17 mouse cellular contexts compared by ENCODE assay signal in genomic region chr7:143062704-143063103, GRCm38 (mm10). TPM values are rescaled to one million over a fixed set of nuclear protein-coding genes. Genes with fewer than 3 reads are reported as not detected.
DNase-seq lines count a peak whose midpoint lies in the region; ATAC-seq and TF ChIP-seq lines count a peak whose summit lies in the region.
"Had no signal": no experiment of that assay in that cellular context is flagged by ENCODE, and none has a peak within 500 bp of the region (broad histone marks: within the 10 kb centered on the region; RNA-seq: fewer than 3 reads in every experiment).

No protein-coding gene starts in this region.

- H3K27me3 ChIP-seq in embryonic facial prominence, embryonic 14.5 days (replicated peaks; ENCODE audit: control insufficient read depth, insufficient read depth, low read length): no peaks in the 10 kb centered on the region
- H3K27me3 ChIP-seq in embryonic facial prominence, embryonic 10.5 days (replicated peaks; ENCODE audit: low read depth, poor library complexity, severe bottlenecking): no peaks in the 10 kb centered on the region
- H3K27me3 ChIP-seq in kidney, adult 2 months (replicated peaks; ENCODE audit: control insufficient read depth, insufficient read depth, low read length): no peaks in the 10 kb centered on the region
- H3K27me3 ChIP-seq in kidney, embryonic 15.5 days: no peaks in the 10 kb centered on the region
- no peaks in the 10 kb centered on the region for H3K27me3 ChIP-seq in intestine, postnatal 0 days (replicated peaks; ENCODE audit: control insufficient read depth, insufficient read depth, low read length)
- H3K27me3 ChIP-seq: lung, embryonic 15.5 days had no signal

- TF ChIP-seq POLR2A in kidney, adult 2 months (IDR thresholded peaks at IDR 0.05; ENCODE audit: low read depth, low read length): no peak

- 100% methylated on average over 1 of the region's 2 CpGs for WGBS in embryonic facial prominence, embryonic 14.5 days
- WGBS in embryonic facial prominence, embryonic 10.5 days: 93% methylated on average over 2 of the region's 2 CpGs
- WGBS in kidney, adult 2 months: 62% methylated on average over 2 of the region's 2 CpGs
- WGBS in kidney, embryonic 15.5 days: 81% methylated on average over 2 of the region's 2 CpGs
- WGBS in intestine, postnatal 0 days: 47% methylated on average over 2 of the region's 2 CpGs

- no peak overlapping the region for H3K9ac ChIP-seq in embryonic facial prominence, embryonic 14.5 days (ENCODE audit: low read depth, low read length)
- H3K9ac ChIP-seq in kidney, embryonic 15.5 days: no peak overlapping the region
- H3K9ac ChIP-seq in intestine, postnatal 0 days (ENCODE audit: low read depth, low read length): no peak overlapping the region
- H3K9ac ChIP-seq: lung, embryonic 15.5 days had no signal

- H3K36me3 ChIP-seq in embryonic facial prominence, embryonic 14.5 days (ENCODE audit: control insufficient read depth, insufficient read depth, low read length): peaks cover 68% of the 10 kb centered on the region
- H3K36me3 ChIP-seq in embryonic facial prominence, embryonic 10.5 days (replicated peaks): peaks cover 98% of the 10 kb centered on the region
- H3K36me3 ChIP-seq in kidney, adult 2 months (ENCODE audit: control insufficient read depth, insufficient read depth, low read length): peaks cover 3% of the 10 kb centered on the region
- peaks cover 76% of the 10 kb centered on the region for H3K36me3 ChIP-seq in kidney, embryonic 15.5 days
- H3K36me3 ChIP-seq in intestine, postnatal 0 days (ENCODE audit: control insufficient read depth, insufficient read depth): peaks cover 46% of the 10 kb centered on the region

- H3K4me1 ChIP-seq in embryonic facial prominence, embryonic 14.5 days (ENCODE audit: control insufficient read depth, insufficient read depth, low read length): peaks cover 15% of the 10 kb centered on the region; the same call in 1 of the 2 replicates
- peaks cover 18% of the 10 kb centered on the region for H3K4me1 ChIP-seq in embryonic facial prominence, embryonic 10.5 days
- peaks cover 5% of the 10 kb centered on the region for H3K4me1 ChIP-seq in kidney, adult 2 months (ENCODE audit: control insufficient read depth, insufficient read depth, low read length)
- peaks cover 16% of the 10 kb centered on the region for H3K4me1 ChIP-seq in kidney, embryonic 15.5 days
- peaks cover 9% of the 10 kb centered on the region for H3K4me1 ChIP-seq in intestine, postnatal 0 days (replicated peaks; ENCODE audit: control insufficient read depth, insufficient read depth, low read length)

- H3K4me3 ChIP-seq in embryonic facial prominence, embryonic 14.5 days (ENCODE audit: low read depth, low read length): no peak overlapping the region
- no peak overlapping the region for H3K4me3 ChIP-seq in embryonic facial prominence, embryonic 10.5 days
- H3K4me3 ChIP-seq in kidney, adult 2 months (ENCODE audit: insufficient read depth, low read depth, low read length): no peak overlapping the region
- H3K4me3 ChIP-seq in kidney, embryonic 15.5 days (replicated peaks): no peak overlapping the region
- H3K4me3 ChIP-seq in intestine, postnatal 0 days (ENCODE audit: low read depth, low read length): no peak overlapping the region
- H3K4me3 ChIP-seq: erythroblast, embryonic 14.5 days; lung, embryonic 15.5 days had no signal

- TF ChIP-seq CTCF in kidney, adult 2 months (conservative IDR thresholded peaks at IDR 0.05; ENCODE audit: insufficient read depth, insufficient read length, low read depth, low read length): no peak
- no peak for TF ChIP-seq CTCF in intestine, postnatal 0 days (IDR thresholded peaks at IDR 0.05; ENCODE audit: low read depth)

- no peak for DNase-seq in embryonic facial prominence, embryonic 14.5 days (ENCODE audit: low spot score)
- DNase-seq in embryonic facial prominence, embryonic 10.5 days (ENCODE audit: low spot score): no peak
- DNase-seq in kidney, adult 2 months: peak; percentile 38
- peak; percentile 81 for DNase-seq in ES-CJ7 (ENCODE audit: low read depth, low spot score)
- DNase-seq in right cerebral cortex, adult 18-20 months: no peak
- DNase-seq in spleen, adult 18-20 months: no peak
- DNase-seq: adrenal gland, postnatal 10 days; cerebellum, adult 8-10 months; gastrocnemius, postnatal 10 days; kidney, adult 9 months; midbrain, embryonic 14.5 days; thymus, postnatal 4 days had no signal

- H3K4me2 ChIP-seq in embryonic facial prominence, embryonic 14.5 days (ENCODE audit: low read depth, low read length): no peak overlapping the region
- H3K4me2 ChIP-seq in kidney, embryonic 15.5 days: no peak overlapping the region
- H3K4me2 ChIP-seq in intestine, postnatal 0 days (replicated peaks; ENCODE audit: low read depth): no peak overlapping the region
- H3K4me2 ChIP-seq: lung, embryonic 15.5 days had no signal

- no peaks in the 10 kb centered on the region for H3K9me3 ChIP-seq in embryonic facial prominence, embryonic 14.5 days (ENCODE audit: control insufficient read depth, low read length)
- H3K9me3 ChIP-seq in embryonic facial prominence, embryonic 10.5 days: no peaks in the 10 kb centered on the region
- no peaks in the 10 kb centered on the region for H3K9me3 ChIP-seq in kidney, embryonic 15.5 days (replicated peaks)
- no peaks in the 10 kb centered on the region for H3K9me3 ChIP-seq in intestine, postnatal 0 days (ENCODE audit: control insufficient read depth)
- H3K9me3 ChIP-seq: lung, embryonic 15.5 days had no signal

- H3K27ac ChIP-seq in embryonic facial prominence, embryonic 14.5 days (replicated peaks; ENCODE audit: low read depth, low read length): no peak overlapping the region
- H3K27ac ChIP-seq in embryonic facial prominence, embryonic 10.5 days (replicated peaks): no peak overlapping the region
- no peak overlapping the region for H3K27ac ChIP-seq in kidney, adult 2 months (ENCODE audit: insufficient read depth, low read depth, low read length)
- H3K27ac ChIP-seq in kidney, embryonic 15.5 days: no peak overlapping the region
- H3K27ac ChIP-seq in intestine, postnatal 0 days (ENCODE audit: low read depth, low read length): no peak overlapping the region
- H3K27ac ChIP-seq: lung, embryonic 15.5 days had no signal

- peak; percentile 39; the same call in 1 of the 2 replicates for ATAC-seq in embryonic facial prominence, embryonic 14.5 days (ENCODE audit: low read depth)
- no peak for ATAC-seq in kidney, embryonic 15.5 days (replicated peaks; ENCODE audit: low FRiP score)
- 0 out of 2 replicates have a peak, but pooled peaks have one; percentile 11 for ATAC-seq in intestine, postnatal 0 days
- ATAC-seq: hindbrain, embryonic 16.5 days had no signal

RNA-seq across cellular contexts. Expression of gene Tssc4, which starts 6.3 kb away (rescaled TPM):
- 52.2 and 66.7 TPM in 2 replicates for polyA plus RNA-seq in embryonic facial prominence, embryonic 14.5 days (2014; fragmentation: Nextera tagmentation; extraction: Ambion mirVana)
- polyA plus RNA-seq in embryonic facial prominence, embryonic 10.5 days (2016; fragmentation: Nextera tagmentation; extraction: Ambion mirVana): 130 and 132 TPM in 2 replicates
- polyA plus RNA-seq in kidney, adult 2 months (2012; rRNA removed): 64.8 and 74.5 TPM in 2 replicates
- 91.8 and 105 TPM in 2 replicates for polyA plus RNA-seq in kidney, embryonic 15.5 days (2015; fragmentation: Nextera tagmentation; extraction: Ambion mirVana)
- polyA plus RNA-seq in intestine, postnatal 0 days (2015; fragmentation: Nextera tagmentation; extraction: Ambion mirVana): 32.8 and 34.0 TPM in 2 replicates

RNA-seq across cellular contexts. Expression of gene Cd81, which starts 10.2 kb away (rescaled TPM):
- 635 and 636 TPM in 2 replicates for polyA plus RNA-seq in embryonic facial prominence, embryonic 14.5 days (2014; fragmentation: Nextera tagmentation; extraction: Ambion mirVana)
- polyA plus RNA-seq in embryonic facial prominence, embryonic 10.5 days (2016; fragmentation: Nextera tagmentation; extraction: Ambion mirVana): 251 and 255 TPM in 2 replicates
- 801 and 824 TPM in 2 replicates for polyA plus RNA-seq in kidney, adult 2 months (2012; rRNA removed)
- 519 and 576 TPM in 2 replicates for polyA plus RNA-seq in kidney, embryonic 15.5 days (2015; fragmentation: Nextera tagmentation; extraction: Ambion mirVana)
- polyA plus RNA-seq in intestine, postnatal 0 days (2015; fragmentation: Nextera tagmentation; extraction: Ambion mirVana): 212 and 216 TPM in 2 replicates

RNA-seq across cellular contexts. Expression of gene Trpm5, which starts 31.7 kb away (rescaled TPM):
- polyA plus RNA-seq in embryonic facial prominence, embryonic 14.5 days (2014; fragmentation: Nextera tagmentation; extraction: Ambion mirVana): 14.7 and 18.2 TPM in 2 replicates
- polyA plus RNA-seq in embryonic facial prominence, embryonic 10.5 days (2016; fragmentation: Nextera tagmentation; extraction: Ambion mirVana): 0.60 and 0.77 TPM in 2 replicates
- 0.03 TPM in 2 replicates for polyA plus RNA-seq in kidney, adult 2 months (2012; rRNA removed)
- 7.1 and 8.2 TPM in 2 replicates for polyA plus RNA-seq in kidney, embryonic 15.5 days (2015; fragmentation: Nextera tagmentation; extraction: Ambion mirVana)
- 0.97 and 1.3 TPM in 2 replicates for polyA plus RNA-seq in intestine, postnatal 0 days (2015; fragmentation: Nextera tagmentation; extraction: Ambion mirVana)
- polyA plus RNA-seq: erythroblast, embryonic 14.5 days had no signal

RNA-seq across cellular contexts. Expression of gene Kcnq1, which starts 43.5 kb away (rescaled TPM):
- polyA plus RNA-seq in embryonic facial prominence, embryonic 14.5 days (2014; fragmentation: Nextera tagmentation; extraction: Ambion mirVana): 1.9 and 2.0 TPM in 2 replicates
- 1.0 and 1.5 TPM in 2 replicates for polyA plus RNA-seq in embryonic facial prominence, embryonic 10.5 days (2016; fragmentation: Nextera tagmentation; extraction: Ambion mirVana)
- 24.0 and 27.5 TPM in 2 replicates for polyA plus RNA-seq in kidney, adult 2 months (2012; rRNA removed)
- 5.8 and 6.5 TPM in 2 replicates for polyA plus RNA-seq in kidney, embryonic 15.5 days (2015; fragmentation: Nextera tagmentation; extraction: Ambion mirVana)
- 10.5 and 13.8 TPM in 2 replicates for polyA plus RNA-seq in intestine, postnatal 0 days (2015; fragmentation: Nextera tagmentation; extraction: Ambion mirVana)

RNA-seq across cellular contexts. Expression of gene Tspan32, which starts 57.9 kb away (rescaled TPM):
- 3.5 TPM in 2 replicates for polyA plus RNA-seq in embryonic facial prominence, embryonic 14.5 days (2014; fragmentation: Nextera tagmentation; extraction: Ambion mirVana)
- 4.4 and 4.6 TPM in 2 replicates for polyA plus RNA-seq in embryonic facial prominence, embryonic 10.5 days (2016; fragmentation: Nextera tagmentation; extraction: Ambion mirVana)
- polyA plus RNA-seq in kidney, adult 2 months (2012; rRNA removed): 0.99 and 5.1 TPM in 2 replicates
- polyA plus RNA-seq in kidney, embryonic 15.5 days (2015; fragmentation: Nextera tagmentation; extraction: Ambion mirVana): 2.2 and 2.3 TPM in 2 replicates
- polyA plus RNA-seq in intestine, postnatal 0 days (2015; fragmentation: Nextera tagmentation; extraction: Ambion mirVana): 0.74 and 0.77 TPM in 2 replicates

Comparison
In these comparisons a context has a peak if more than half of its experiments do, and no peak if none do; other contexts are left out.
1. DNase-seq: peak in kidney, adult 2 months (single experiment) and ES-CJ7 (single experiment); none in embryonic facial prominence, embryonic 14.5 days (single experiment), embryonic facial prominence, embryonic 10.5 days (single experiment), right cerebral cortex, adult 18-20 months (single experiment) and spleen, adult 18-20 months (0 of 2).